Mouse (Mus musculus) heart, embryonic 11.5 days (tissue): ENCODE measurements at regions not wholly inside any gene's neighbourhood (a gene's known extent, or its start where the extent isn't known, plus 50 kb on each side); places are given as distances from the start of the nearest gene placed in this dataset.

Source experiments
- ATAC-seq: fragments of 200-750 bp; cut with Nextera tagmentation; replicated peaks from 2 replicates; pipeline ENCODE4 v1.8.0; 2017; ENCODE audit warnings: moderate library complexity; ENCODE audit not compliant: insufficient number of reproducible peaks, low FRiP score, low TSS enrichment
- H3K27ac ChIP-seq: fragments of 300-500 bp; sonication (generic); 2 replicates; pipeline ENCODE4 v1.5.1; 2014; ENCODE audit warnings: mild to moderate bottlenecking, low read depth, low read length
- H3K27me3 ChIP-seq: fragments of 300-500 bp; sonication (generic); 2 replicates; pipeline ENCODE4 v1.6.1; 2014; ENCODE audit warnings: mild to moderate bottlenecking, low read length, mixed read lengths; ENCODE audit not compliant: control insufficient read depth, insufficient read depth
- H3K36me3 ChIP-seq: fragments of 300-500 bp; sonication (generic); 2 replicates; pipeline ENCODE4 v1.6.1; 2014; ENCODE audit warnings: mild to moderate bottlenecking, low read length, moderate library complexity, mixed read lengths; ENCODE audit not compliant: control insufficient read depth, insufficient read depth
- H3K4me1 ChIP-seq: fragments of 300-500 bp; sonication (generic); 2 replicates; pipeline ENCODE4 v1.6.1; 2014; ENCODE audit warnings: low read length; ENCODE audit not compliant: control insufficient read depth, insufficient read depth
- H3K4me2 ChIP-seq: fragments of 300-500 bp; sonication (generic); 2 replicates; pipeline ENCODE4 v1.6.1; 2014; ENCODE audit warnings: mild to moderate bottlenecking, moderate library complexity
- H3K4me3 ChIP-seq: fragments of 300-500 bp; sonication (generic); 2 replicates; pipeline ENCODE4 v1.5.1; 2014; ENCODE audit warnings: low read depth, low read length
- H3K9ac ChIP-seq: fragments of 300-500 bp; sonication (generic); 2 replicates; pipeline ENCODE4 v1.6.1; 2014; ENCODE audit warnings: mild to moderate bottlenecking, low read depth, low read length, moderate library complexity
- H3K9me3 ChIP-seq: fragments of 300-500 bp; sonication (generic); replicated peaks from 2 replicates; pipeline ENCODE4 v1.6.1; 2016; ENCODE audit warnings: low read length; ENCODE audit not compliant: control insufficient read depth
- WGBS: fragments of 180-500 bp; shearing (Covaris S2); extraction: QIAGEN DNeasy Blood & Tissue Kit; methylation state at CpG from one replicate; pipeline ENCODE4 v1.1.7; 2014; ENCODE audit not compliant: insufficient replicate concordance; 5-methylcytosine and 5-hydroxymethylcytosine counted together

- 51% methylated on average over 3 of the region's 3 CpGs for WGBS
- Histone ChIP-seq H3K9ac (no peak overlapping the region), H3K27ac (no peak overlapping the region), H3K4me2 (no peak overlapping the region), H3K9me3 (no peaks in the 10 kb centered on the region), H3K36me3 (no peaks in the 10 kb centered on the region), H3K4me3 (no peak overlapping the region), H3K27me3 (no peaks in the 10 kb centered on the region), H3K4me1 (no peaks in the 10 kb centered on the region)
- ATAC-seq = no peak
Observed at GRCm38 (mm10) chr5:75472484-75472883, 102.2 kb upstream of the Kit start.

GRCm38 (mm10) chr5:75475414-75475813 lies 99.3 kb upstream of the Kit start:
- no peaks in the 10 kb centered on the region for H3K36me3 ChIP-seq
- no peak overlapping the region for H3K4me2 ChIP-seq
- H3K9me3 ChIP-seq = no peaks in the 10 kb centered on the region
- H3K27me3 ChIP-seq = no peaks in the 10 kb centered on the region
- H3K4me3 ChIP-seq = no peak overlapping the region
- no peak for ATAC-seq
- H3K9ac ChIP-seq = no peak overlapping the region
- WGBS = 61% methylated on average over 4 of the region's 4 CpGs
- no peaks in the 10 kb centered on the region for H3K4me1 ChIP-seq
- H3K27ac ChIP-seq = no peak overlapping the region

- Histone ChIP-seq H3K9me3 (no peaks in the 10 kb centered on the region), H3K4me3 (no peak overlapping the region), H3K9ac (no peak overlapping the region), H3K27me3 (no peaks in the 10 kb centered on the region; the same call in 1 of the 2 replicates), H3K27ac (no peak overlapping the region), H3K4me2 (no peak overlapping the region), H3K36me3 (no peaks in the 10 kb centered on the region), H3K4me1 (no peaks in the 10 kb centered on the region)
- WGBS = 10% methylated on average over 1 of the region's 1 CpGs
- ATAC-seq = no peak
Observed at GRCm38 (mm10) chr5:75478499-75478898, 96.2 kb upstream of the Kit start.

GRCm38 (mm10) chr5:75479149-75479548 lies 95.6 kb upstream of the Kit start:
- Histone ChIP-seq H3K36me3 (no peaks in the 10 kb centered on the region), H3K4me1 (no peaks in the 10 kb centered on the region), H3K4me3 (no peak overlapping the region), H3K27ac (no peak overlapping the region), H3K9ac (no peak overlapping the region), H3K4me2 (no peak overlapping the region), H3K27me3 (no peaks in the 10 kb centered on the region; the same call in 1 of the 2 replicates), H3K9me3 (no peaks in the 10 kb centered on the region)
- WGBS = 84% methylated on average over 11 of the region's 11 CpGs
- no peak for ATAC-seq

GRCm38 (mm10) chr5:75481595-75481994 lies 93.1 kb upstream of the Kit start:
- H3K9ac ChIP-seq = no peak overlapping the region
- 43% methylated on average over 7 of the region's 7 CpGs for WGBS

GRCm38 (mm10) chr5:75484330-75484729 lies 90.4 kb upstream of the Kit start:
- H3K4me2 ChIP-seq = no peak overlapping the region
- H3K36me3 ChIP-seq = no peaks in the 10 kb centered on the region
- H3K4me1 ChIP-seq = no peaks in the 10 kb centered on the region
- ATAC-seq = no peak
- H3K27ac ChIP-seq = no peak overlapping the region
- H3K4me3 ChIP-seq = no peak overlapping the region
- 83% methylated on average over 7 of the region's 7 CpGs for WGBS
- H3K9me3 ChIP-seq = no peaks in the 10 kb centered on the region
- H3K27me3 ChIP-seq = no peaks in the 10 kb centered on the region; the same call in 1 of the 2 replicates
- no peak overlapping the region for H3K9ac ChIP-seq

More at GRCm38 (mm10) chr5:75481595-75481994, 93.1 kb upstream of the Kit start:
- H3K27ac ChIP-seq = no peak overlapping the region
- ATAC-seq = no peak
- H3K27me3 ChIP-seq = no peaks in the 10 kb centered on the region; the same call in 1 of the 2 replicates
- H3K9me3 ChIP-seq = no peaks in the 10 kb centered on the region
- H3K4me3 ChIP-seq = no peak overlapping the region
- no peak overlapping the region for H3K4me2 ChIP-seq
- no peaks in the 10 kb centered on the region for H3K4me1 ChIP-seq
- H3K36me3 ChIP-seq = no peaks in the 10 kb centered on the region

- Histone ChIP-seq H3K27ac (no peak overlapping the region), H3K36me3 (no peaks in the 10 kb centered on the region), H3K4me1 (no peaks in the 10 kb centered on the region), H3K4me2 (no peak overlapping the region), H3K9me3 (no peaks in the 10 kb centered on the region), H3K27me3 (no peaks in the 10 kb centered on the region), H3K9ac (no peak overlapping the region), H3K4me3 (no peak overlapping the region)
- WGBS = 47% methylated on average over 9 of the region's 9 CpGs
- ATAC-seq = no peak
Observed at GRCm38 (mm10) chr5:75490806-75491205, 83.9 kb upstream of the Kit start.

GRCm38 (mm10) chr5:75494143-75494542 lies 80.6 kb upstream of the Kit start:
- 84% methylated on average over 10 of the region's 10 CpGs for WGBS
- H3K4me2 ChIP-seq = no peak overlapping the region
- no peak overlapping the region for H3K9ac ChIP-seq
- no peaks in the 10 kb centered on the region for H3K9me3 ChIP-seq
- H3K27ac ChIP-seq = no peak overlapping the region
- H3K36me3 ChIP-seq = no peaks in the 10 kb centered on the region
- ATAC-seq = no peak
- H3K4me3 ChIP-seq = no peak overlapping the region
- no peaks in the 10 kb centered on the region for H3K27me3 ChIP-seq
- no peaks in the 10 kb centered on the region for H3K4me1 ChIP-seq

- ATAC-seq = no peak
Observed at GRCm38 (mm10) chr5:75499053-75499452, 75.7 kb upstream of the Kit start.

More at GRCm38 (mm10) chr5:75499053-75499452, 75.7 kb upstream of the Kit start:
- H3K27ac ChIP-seq = no peak overlapping the region
- no peaks in the 10 kb centered on the region for H3K9me3 ChIP-seq
- 68% methylated on average over 3 of the region's 3 CpGs for WGBS
- H3K4me2 ChIP-seq = no peak overlapping the region
- no peaks in the 10 kb centered on the region for H3K36me3 ChIP-seq
- no peak overlapping the region for H3K9ac ChIP-seq
- H3K4me3 ChIP-seq = no peak overlapping the region
- H3K4me1 ChIP-seq = no peaks in the 10 kb centered on the region
- H3K27me3 ChIP-seq = no peaks in the 10 kb centered on the region
